ENCODE assay signal across 8 mouse cellular contexts in genomic region chr13:79285478-79285877, GRCm38 (mm10).
DNase-seq lines count a peak whose midpoint lies in the region; ATAC-seq lines count a peak whose summit lies in the region.

No protein-coding gene starts in this region.

- H3K27me3 ChIP-seq in forebrain, embryonic 14.5 days (replicated peaks; ENCODE audit: control insufficient read depth, insufficient read depth, low read length), result no peaks in the 10 kb centered on the region
- no peaks in the 10 kb centered on the region for H3K27me3 ChIP-seq in midbrain, embryonic 10.5 days (ENCODE audit: low read depth, poor library complexity, severe bottlenecking)

- H3K4me2 ChIP-seq in forebrain, embryonic 14.5 days (ENCODE audit: low read length), result no peak overlapping the region

- no peak overlapping the region for H3K4me3 ChIP-seq in forebrain, embryonic 14.5 days (ENCODE audit: low read depth, low read length)
- no peak overlapping the region for H3K4me3 ChIP-seq in midbrain, embryonic 10.5 days

- peak; percentile 4 to 27 for DNase-seq in left cerebral cortex, postnatal 14 days (ENCODE audit: low spot score in 2 of 2)
- no peak for DNase-seq in left cerebral cortex, adult 8-10 months (ENCODE audit: low spot score in 2 of 2)
- peak; percentile 39 for DNase-seq in adrenal gland, postnatal 10 days
- DNase-seq in forebrain, embryonic 14.5 days (ENCODE audit: low spot score), result peak; percentile 69
- DNase-seq in midbrain, embryonic 10.5 days (ENCODE audit: low spot score), result peak; percentile 18
- DNase-seq in spleen, postnatal 14 days (ENCODE audit: low spot score in 2 of 2), result no peak
- DNase-seq in ovary, postnatal 14 days (ENCODE audit: low spot score), result no peak

- no peaks in the 10 kb centered on the region for H3K9me3 ChIP-seq in forebrain, embryonic 14.5 days (replicated peaks; ENCODE audit: control insufficient read depth, low read length)
- no peaks in the 10 kb centered on the region for H3K9me3 ChIP-seq in midbrain, embryonic 10.5 days (replicated peaks)

- H3K36me3 ChIP-seq in forebrain, embryonic 14.5 days (ENCODE audit: control insufficient read depth, insufficient read depth, low read length), result no peaks in the 10 kb centered on the region
- H3K36me3 ChIP-seq in midbrain, embryonic 10.5 days, result no peaks in the 10 kb centered on the region

- peak; percentile 69; the same call in 1 of the 2 replicates for ATAC-seq in forebrain, embryonic 14.5 days
- ATAC-seq in activated CD4-positive, CD25-positive, alpha-beta regulatory T cell, adult 4 months, result no peak

- 4% methylated on average over 2 of the region's 2 CpGs for WGBS in forebrain, embryonic 14.5 days
- 0% methylated on average over 2 of the region's 2 CpGs for WGBS in midbrain, embryonic 10.5 days

- H3K27ac ChIP-seq in forebrain, embryonic 14.5 days (ENCODE audit: low read depth, low read length), result no peak overlapping the region
- H3K27ac ChIP-seq in midbrain, embryonic 10.5 days (replicated peaks), result no peak overlapping the region

- no peak overlapping the region for H3K9ac ChIP-seq in forebrain, embryonic 14.5 days (ENCODE audit: low read length)

- intact Hi-C loops in left cerebral cortex, postnatal 14 days (cut with DNase I), result loop anchor here (10.0 kb wide), 1 partner anchor 1081 kb away; no protein-coding TSS in a partner anchor

- H3K4me1 ChIP-seq in forebrain, embryonic 14.5 days (ENCODE audit: control insufficient read depth, insufficient read depth, low read length), result no peaks in the 10 kb centered on the region
- 0 out of 2 replicates have a peak, but pooled peaks cover 6% of the 10 kb centered on the region for H3K4me1 ChIP-seq in midbrain, embryonic 10.5 days

Comparison
In these comparisons a context has a peak if more than half of its experiments do, and no peak if none do; other contexts are left out.
1. DNase-seq: peak in left cerebral cortex, postnatal 14 days (2 of 2), adrenal gland, postnatal 10 days (single experiment), forebrain, embryonic 14.5 days (single experiment) and midbrain, embryonic 10.5 days (single experiment); none in left cerebral cortex, adult 8-10 months (0 of 2), spleen, postnatal 14 days (0 of 2) and ovary, postnatal 14 days (single experiment).